Mouse (Mus musculus) left cerebral cortex, postnatal 25 days (tissue): ENCODE data around the gene Rab25. TPM values are rescaled to one million over a fixed set of nuclear protein-coding genes. Genes with fewer than 3 reads are reported as not detected.

ENCODE experiments used
- DNase-seq, 2 experiments: peaks; one replicate each; pipeline ENCODE4 v3.0.0; 2022; ENCODE audit warnings: low spot score in 2 of 2, mixed read lengths in 1 of 2
- intact Hi-C: fragments of 180-260 bp; cut with DNase I; formaldehyde crosslinking; loops from one replicate; pipeline ENCODE4 v1.15.1; 2025
- total RNA-seq, 2 experiments: library from RNA; stranded (reverse); gene quantifications; 2 replicates each; pipeline ENCODE4 v1.2.3; 2021

Gene Rab25
- total RNA-seq, 2 experiments from 2014 or later, result not detected

DNA sequence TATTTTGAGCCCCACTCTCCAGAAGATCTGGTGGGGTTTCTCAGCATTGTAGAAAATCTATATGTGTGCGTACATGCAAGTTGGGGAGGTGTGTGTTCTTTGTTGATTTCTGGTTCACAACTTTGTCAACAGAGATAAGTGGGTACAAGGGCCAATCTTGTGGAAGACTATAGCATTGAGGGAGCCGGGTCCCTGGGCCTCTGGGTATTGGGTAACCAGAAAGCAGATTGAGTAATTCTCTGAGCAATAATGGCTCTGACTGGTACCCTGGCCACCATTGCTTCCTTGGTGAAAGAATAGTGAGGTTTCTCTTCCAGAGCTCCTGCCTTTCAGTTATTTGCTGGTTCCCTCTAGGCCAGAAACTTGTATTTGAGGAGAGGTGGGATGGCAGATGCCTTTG lies 21.0 kb upstream of the Rab25 start:
- intact Hi-C loops, result no loop called here
- DNase-seq, result no peak

DNA sequence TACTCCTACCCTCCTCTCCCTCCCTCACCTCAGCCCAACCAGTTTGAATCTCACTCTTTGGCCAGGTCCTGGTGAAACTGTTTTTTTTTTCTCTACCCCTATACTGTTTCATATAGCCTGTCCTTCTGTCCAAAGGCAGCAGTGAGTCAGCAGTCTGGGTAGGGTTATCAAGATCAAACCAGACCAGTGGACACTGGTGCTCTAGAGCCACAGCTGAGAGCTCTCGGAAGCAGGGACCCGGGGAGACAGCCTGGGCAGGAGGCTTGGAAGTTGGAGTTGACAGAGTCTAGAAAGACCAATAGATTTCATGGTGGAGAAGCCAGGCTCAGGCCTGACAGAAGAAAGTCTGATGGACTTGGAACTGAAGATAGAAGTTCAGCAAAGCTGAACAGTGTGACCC lies 20.5 kb upstream of the Rab25 start:
- intact Hi-C loops, result no loop called here
- no peak for DNase-seq

DNA sequence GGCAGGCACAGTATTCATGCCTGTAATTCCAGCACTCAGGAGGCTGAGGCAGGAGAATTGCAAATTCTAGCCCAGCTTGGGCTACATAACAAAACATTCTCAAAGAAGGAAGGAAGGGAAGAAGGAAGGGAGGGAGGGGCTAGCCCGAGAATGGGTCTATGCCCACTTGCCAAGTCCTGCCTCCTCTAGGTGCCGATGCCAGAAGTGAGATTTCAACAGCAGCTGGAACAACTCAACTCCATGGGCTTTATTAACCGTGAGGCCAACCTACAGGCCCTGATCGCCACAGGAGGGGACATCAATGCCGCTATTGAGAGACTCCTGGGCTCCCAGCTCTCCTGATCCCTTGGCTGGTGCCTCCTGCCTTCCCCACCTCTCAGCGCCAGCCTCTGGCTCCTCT lies 19.8 kb upstream of the Rab25 start:
- intact Hi-C loops, result no loop called here

DNA sequence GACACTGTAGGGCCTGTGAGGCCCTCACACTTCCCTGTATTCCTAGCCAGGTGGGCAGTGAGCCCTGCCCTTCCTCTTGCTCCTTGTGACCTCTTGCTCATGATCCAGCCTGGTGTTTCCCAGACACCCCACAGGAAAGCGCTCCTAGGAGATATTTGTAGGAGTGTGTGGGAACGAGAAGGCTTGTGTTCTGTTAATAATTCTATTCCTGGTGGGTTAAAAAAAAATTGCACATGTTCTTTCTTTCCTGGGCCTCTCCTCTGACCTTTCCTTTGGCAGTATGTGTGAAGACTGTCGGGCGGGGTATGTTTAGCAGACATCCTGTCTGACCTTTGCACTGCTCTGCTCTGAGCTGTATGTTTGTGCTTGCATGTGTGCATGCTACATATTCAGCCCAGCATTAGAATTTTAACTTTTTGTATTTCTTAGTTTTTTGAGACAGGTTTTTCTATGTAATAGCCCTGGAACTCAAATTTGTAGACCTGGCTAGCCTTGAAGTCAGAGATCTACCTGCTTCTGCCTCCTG lies 18.5 kb upstream of the Rab25 start:
- DNase-seq, result no peak

More for the DNA sequence above, 19.8 kb upstream of the Rab25 start:
- DNase-seq, result no peak

DNA sequence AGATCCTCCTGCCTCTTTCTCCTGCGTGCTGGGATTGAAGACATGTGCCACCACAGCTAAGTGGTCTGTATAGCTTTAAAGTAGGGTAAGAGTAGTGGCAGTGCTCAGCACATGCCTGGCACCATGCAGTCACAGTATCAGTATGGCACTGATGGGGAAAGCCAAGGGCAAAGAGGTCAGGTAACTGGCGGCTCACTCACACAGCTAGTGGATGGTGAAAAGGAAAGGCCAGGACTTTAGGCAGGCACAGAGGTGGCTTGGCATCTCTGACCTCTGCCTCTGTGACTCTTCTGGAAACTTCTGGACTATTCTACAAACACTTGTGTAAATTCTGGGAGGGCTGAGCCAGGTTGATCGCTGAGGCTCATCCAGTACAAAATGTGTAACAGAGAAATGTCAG lies 18.0 kb upstream of the Rab25 start:
- intact Hi-C loops, result no loop called here
- no peak for DNase-seq

More for the DNA sequence above, 18.5 kb upstream of the Rab25 start:
- intact Hi-C loops, result no loop called here

DNA sequence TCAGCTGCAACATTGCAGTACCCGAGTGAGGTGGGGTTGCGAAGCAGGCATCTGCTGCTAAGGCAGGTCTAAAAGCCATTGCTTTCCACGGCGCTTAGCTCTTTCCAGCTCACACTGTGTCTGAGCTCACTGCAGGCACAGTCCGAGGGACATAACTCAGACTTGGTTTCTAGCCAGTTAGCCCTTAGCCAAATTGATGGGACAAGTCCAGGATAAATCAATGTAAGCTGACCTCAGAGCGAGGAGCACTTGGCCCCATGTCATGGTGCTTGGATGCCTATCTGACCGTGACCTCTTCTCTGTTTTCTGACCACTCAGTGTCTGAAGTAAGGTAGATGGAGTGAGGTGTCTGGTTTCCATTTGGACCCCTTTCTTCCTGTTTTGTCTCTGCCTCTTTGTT lies 15.9 kb upstream of the Rab25 start:
- intact Hi-C loops, result no loop called here
- DNase-seq, result no peak

DNA sequence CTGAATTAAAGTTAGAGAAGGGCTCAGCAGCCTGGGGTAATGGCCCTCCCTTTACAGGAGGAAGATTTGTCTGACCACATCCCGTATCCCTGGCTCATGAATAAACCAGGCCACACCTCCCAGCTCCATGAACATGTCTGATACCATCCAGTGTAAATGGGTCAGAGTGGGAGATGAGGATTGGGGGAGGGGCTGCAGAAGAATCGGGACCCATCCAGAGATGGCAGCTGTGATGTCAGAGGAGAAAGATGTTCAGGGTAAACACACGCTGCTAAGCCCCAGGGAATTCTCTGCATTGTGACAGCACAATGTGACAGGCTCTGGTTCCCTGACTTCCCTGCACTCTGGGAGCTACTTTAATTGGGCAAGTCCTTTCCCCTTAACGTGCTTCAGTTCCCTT lies 15.3 kb upstream of the Rab25 start:
- no peak for DNase-seq
- intact Hi-C loops, result no loop called here

DNA sequence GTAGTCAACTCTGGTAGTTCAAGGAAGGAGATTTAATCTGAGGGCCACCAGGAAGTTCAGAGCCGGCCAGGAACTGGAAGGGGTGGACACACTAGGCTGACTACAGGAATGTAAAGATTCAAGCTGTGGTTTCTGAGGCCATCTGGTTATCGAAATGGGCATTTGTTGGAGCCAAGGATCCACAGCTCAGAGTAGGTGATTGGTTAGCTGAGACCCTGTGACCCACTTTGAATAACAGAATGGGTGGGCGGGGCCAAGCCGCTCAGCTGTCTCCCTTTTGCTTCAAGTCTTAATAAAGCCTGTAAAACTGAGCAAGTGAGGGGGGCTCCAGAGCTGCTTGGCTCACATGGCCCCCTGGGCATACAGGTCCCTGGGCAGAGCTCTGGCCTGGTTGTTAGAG lies 13.9 kb upstream of the Rab25 start:
- intact Hi-C loops, result no loop called here
- DNase-seq, result no peak

DNA sequence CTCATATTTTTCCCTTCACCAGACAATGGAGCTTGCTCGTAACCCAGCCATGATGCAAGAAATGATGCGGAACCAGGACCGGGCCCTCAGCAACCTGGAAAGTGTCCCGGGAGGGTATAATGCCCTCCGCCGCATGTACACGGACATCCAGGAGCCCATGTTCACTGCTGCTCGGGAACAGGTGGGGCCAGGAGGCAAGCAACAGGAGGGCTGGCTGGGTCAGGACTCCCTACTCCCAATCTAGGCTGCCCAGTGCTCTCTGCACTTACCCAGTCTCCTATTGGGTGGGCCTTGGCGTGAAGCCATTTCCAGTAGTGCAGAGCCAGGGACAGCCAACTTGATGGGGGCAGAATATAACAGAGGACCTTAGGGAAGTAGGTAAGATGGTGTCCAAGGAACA lies 11.5 kb upstream of the Rab25 start:
- no peak for DNase-seq
- intact Hi-C loops, result no loop called here

DNA sequence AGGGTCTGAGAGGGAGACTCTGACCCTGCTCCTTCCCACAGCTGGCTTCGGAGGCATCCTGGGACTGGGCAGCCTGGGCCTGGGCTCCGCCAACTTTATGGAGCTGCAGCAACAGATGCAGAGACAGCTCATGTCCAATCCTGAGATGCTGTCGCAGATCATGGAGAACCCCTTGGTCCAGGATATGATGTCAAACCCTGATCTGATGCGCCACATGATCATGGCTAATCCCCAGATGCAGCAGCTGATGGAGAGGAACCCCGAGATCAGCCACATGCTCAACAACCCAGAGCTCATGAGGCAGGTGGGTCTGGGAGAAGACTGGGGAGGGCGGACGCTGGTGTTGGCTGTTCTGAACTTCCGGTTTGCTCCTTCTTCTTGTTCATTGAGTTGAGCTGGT lies 8.5 kb upstream of the Rab25 start:
- intact Hi-C loops, result no loop called here
- DNase-seq, result no peak

DNA sequence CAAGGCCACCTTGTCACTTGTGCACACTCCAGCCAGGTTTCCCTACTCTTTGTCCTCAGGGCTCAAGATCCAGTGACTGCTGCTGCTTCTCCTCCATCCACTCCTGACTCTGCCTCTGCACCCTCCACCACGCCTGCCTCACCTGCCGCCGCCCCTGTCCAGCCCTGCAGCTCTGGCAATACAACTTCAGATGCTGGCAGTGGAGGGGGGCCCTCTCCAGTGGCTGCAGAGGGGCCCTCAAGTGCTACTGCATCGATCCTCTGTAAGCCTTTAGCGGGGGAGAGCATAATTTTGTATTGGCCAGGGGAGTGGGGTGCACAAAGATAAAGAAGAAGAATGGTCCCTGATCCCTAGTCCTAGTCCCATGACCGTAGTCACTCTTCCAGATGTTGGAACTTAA lies 7.6 kb upstream of the Rab25 start:
- no peak for DNase-seq
- intact Hi-C loops, result no loop called here

DNA sequence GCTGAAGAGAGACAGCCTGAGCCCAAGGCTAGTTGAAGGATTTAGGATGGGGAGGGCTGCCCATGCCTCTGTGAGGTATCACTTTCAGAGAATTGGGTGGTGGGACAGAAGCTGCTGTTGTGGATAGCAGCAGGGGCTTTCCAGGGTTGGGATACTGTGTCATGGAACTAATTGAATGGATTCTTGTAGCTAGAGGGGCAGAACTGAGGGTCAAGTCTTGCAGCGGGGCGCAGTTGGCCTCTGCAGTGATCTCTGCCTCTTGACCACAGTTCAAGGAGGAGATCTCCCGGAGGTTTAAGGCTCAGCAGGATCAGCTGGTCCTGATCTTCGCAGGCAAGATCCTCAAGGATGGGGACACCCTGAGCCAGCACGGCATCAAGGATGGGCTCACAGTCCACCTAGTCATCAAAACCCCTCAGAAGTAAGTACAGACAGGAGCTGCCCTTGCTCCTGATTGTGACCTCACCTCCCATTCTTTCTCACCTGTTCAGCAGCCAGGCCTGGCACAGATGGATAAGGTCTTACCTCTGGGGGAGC lies 7.0 kb upstream of the Rab25 start:
- no peak for DNase-seq
- intact Hi-C loops, result no loop called here

DNA sequence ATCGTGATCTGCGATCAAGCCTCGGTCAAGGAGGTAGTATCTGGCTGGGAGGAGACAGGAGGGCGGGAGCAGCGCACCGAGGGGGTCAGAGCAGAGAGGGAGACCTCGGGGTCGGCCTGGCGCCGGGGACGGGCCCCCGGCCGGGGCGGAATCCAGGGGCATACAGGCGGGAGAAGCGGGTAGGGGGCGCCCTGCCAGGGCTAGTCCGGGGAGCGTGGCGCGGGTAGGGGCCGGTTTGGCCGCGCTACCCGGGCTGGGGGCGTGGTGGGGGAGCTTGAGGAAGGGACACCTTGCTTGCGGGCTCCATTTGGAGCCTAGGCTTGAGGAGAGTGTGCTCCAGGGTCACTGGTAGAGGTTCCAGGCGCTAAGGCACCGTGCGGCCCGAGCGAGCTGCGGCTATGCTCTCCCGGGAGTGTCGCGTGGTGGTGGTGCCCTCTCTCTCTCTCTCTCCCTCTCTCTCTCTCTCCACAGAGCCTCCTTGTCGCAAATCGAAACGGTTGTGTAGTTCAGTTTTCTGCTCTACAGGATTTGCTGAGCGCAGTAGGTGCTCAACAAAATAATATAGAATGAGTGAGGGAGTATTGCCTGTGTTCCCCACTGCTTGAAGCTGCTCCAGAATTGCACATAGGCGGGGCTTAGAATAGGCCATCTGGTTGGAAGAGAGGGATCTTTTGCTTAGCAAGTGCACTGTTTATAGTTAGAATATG lies 5.9 kb upstream of the Rab25 start:
- peak; percentile 42 to 66 for DNase-seq
- intact Hi-C loops, result loop anchor here (5.0 kb wide), 1 partner anchor 667 kb away; the partner anchor contains the start of gene Prcc

DNA sequence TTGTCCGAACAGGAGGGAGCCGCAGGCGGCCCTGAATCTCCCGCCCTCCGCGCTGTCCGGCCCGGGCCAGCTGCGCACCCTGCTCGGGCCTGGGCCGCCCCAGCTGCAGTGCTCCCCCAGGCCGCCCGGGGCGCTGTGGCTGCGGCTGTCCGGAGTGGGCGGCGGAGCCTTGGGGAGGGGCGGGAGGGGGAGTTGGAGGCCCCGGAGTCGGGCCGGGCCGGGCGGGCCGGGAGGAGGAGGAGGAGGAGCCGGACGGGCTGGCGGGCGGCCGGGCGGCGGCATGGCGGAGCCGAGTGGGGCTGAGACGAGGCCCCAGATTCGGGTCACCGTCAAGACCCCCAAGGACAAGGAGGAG lies 5.4 kb upstream of the Rab25 start, which contains the start of gene Ubqln4:
Gene Ubqln4 (plus strand): TSS at position 234 of the 355 bp plus-strand sequence.
- intact Hi-C loops, result loop anchor here (5.0 kb wide), 1 partner anchor 666 kb away; the partner anchor contains the start of gene Prcc
- DNase-seq, result peak; percentile 84 to 91

DNA sequence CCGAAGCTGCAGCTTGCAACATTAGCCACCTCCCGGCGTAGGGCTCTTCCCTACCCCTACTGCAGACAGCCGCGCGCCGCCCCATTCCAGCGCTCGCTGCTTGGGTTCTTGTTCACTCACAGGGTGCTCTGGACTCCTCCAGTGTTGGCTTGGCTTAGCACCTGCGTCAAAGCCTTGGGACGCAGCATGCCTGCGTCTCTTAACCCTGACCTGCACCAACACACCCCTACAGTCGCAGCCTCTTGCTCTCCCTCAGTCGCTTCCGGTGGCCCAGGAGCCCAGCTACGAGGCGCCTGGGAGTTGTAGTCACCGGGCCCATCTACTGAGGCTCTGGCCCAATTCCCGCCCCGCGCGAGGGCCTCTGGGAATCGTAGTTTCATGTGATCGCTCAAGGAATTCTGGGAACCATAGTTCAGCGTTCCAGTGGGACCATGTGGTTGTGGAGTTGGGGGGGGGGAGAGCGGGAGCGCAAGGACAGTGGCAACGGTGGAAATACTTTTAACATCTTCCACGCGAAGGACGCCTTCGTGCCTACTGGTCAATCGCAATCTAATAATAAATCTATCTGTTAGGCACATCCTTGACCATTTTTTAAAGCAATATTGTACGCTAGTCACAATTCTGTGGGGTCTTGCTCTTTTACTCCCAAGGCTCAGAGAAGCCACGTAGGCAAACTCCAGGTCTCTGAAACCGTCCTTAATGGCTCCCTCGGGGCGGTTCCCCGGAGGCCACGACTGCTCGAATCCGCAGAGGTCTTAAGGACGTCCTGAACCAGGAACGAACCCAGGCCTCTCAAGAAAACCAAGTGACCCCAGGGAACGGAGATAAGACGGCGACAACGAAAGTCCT lies 4.8 kb upstream of the Rab25 start, which contains the start of gene Lamtor2:
Gene Lamtor2 (minus strand): TSS at position 399 of the 849 bp plus-strand sequence.
- intact Hi-C loops, result loop anchor here (5.0 kb wide), 1 partner anchor 666 kb away; the partner anchor contains the start of gene Prcc
- DNase-seq, result peak; percentile 98 to 99

DNA sequence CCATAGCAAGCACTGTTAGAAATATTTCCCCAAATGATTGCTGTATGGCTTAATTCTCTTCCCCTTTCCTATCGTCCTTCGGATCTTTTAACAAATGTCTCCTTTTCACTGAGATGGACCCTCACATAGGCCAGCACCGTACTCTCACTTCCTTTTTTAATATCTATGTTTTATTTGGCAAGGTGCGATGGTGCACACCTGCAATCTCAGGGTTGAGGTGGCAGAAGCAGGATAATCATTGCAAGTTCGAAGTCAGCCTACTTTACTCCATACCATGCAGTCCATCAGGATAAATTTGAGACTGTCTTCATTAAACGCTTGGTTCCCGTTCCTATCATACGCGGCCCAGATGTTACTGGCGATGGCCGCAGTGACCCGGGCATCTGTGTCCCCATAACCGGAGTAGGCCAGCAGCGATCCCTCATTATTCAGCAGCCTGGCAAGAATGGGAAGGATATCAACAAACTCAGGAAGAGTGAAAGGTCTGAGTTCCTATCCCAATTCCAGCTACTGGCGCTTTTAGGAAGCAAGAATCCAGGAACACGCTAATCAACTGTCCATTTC lies 4.1 kb upstream of the Rab25 start:
- intact Hi-C loops, result loop anchor here (5.0 kb wide), 1 partner anchor 665 kb away; the partner anchor contains the start of gene Prcc
- no peak for DNase-seq

DNA sequence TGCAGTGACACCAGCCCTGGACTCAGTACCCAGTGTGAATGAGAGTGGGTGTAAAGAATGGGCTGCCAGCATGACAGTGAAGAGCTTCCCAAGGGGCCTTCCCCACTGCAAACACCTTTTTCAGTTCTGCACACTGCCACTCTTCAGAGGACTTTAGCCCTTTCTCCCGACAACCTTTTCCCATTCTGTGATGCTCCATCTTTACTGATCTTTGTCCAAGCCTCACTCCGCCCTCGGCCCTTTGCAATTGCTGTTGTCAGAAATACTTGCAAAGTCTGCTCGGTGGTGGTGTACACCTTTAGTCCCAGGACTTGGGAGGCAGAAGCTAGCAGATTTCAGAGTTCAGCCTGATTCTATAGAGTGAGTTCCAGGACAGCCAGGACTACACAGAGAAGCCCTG lies 3.5 kb upstream of the Rab25 start:
- intact Hi-C loops, result loop anchor here (5.0 kb wide), 1 partner anchor 664 kb away; the partner anchor contains the start of gene Prcc
- no peak for DNase-seq

DNA sequence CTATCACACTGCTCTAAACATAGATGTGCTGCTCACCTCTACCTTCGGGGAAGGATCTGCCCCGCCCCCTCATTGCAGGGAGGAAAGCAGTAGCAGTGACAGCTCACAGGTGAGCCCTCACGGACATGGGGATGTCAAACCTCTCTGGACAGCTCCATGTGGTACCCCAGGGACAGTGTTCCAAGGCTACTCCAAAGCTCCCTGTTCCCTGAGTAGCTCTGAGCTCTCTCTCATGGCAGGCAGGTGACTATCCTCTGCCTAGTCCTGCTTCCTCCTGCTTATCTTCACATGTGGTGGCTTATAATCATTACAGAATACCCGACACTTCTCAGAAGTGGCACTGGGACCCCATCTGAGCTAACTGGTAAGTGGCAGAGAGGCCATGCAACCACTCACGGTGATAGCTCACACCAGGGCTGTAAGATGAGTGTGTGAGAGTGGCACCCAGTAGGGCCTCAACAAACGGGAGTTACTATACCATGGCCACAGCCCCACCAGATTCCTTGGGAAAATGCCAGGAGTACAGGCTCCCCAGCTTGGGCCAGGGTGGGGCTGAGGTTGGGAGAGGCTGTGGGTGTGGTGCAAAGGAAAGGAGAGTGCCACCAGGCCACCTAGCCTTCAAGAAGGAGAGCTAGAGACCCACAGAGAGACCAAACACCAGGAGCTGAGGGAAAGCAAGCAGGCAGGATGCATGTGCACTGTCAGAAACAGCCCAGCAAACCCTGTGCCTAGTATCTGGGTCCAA lies 1.3 kb downstream of the Rab25 start:
- intact Hi-C loops, result no loop called here
- DNase-seq, result no peak

DNA sequence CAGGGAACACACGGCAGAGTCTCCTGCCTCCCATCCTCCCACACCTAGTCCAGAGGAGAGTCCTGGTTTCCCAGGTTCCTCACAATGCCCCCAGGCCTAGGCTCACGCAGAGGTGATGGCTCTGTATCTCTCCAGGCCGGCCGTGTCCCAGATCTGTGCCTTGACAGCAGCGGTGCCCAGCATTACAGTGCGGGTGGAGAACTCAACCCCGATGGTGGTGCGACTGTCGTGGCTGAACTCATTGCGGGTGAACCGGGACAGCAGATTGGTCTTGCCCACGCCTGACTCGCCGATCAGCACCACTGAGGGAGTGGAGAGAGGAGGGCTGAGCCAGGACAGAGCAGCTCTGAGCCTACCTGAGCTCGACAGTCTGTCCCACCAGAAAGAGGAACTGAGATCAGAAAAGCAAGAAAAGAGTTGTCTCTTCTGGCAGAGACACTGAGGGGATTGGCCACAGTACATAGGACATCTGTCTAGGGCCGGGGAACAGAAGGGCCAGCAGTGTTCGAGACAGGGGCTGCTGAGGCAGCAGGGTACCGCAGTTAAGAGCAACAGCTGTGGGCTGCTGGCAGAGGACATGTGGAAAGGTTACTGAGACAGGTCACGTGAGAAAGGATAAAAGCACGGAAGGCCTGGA lies 3.0 kb downstream of the Rab25 start:
- intact Hi-C loops, result no loop called here
- DNase-seq, result no peak
